24 mouse cellular contexts compared by ENCODE assay signal in genomic region chr13:56066904-56067303, GRCm38 (mm10).
A peak's percentile ranks its signal among the peaks of the same experiment; 100 is the strongest.
DNase-seq lines count a peak whose midpoint lies in the region; ATAC-seq lines count a peak whose summit lies in the region.
"Had no signal": no experiment of that assay in that cellular context is flagged by ENCODE, and none has a peak within 500 bp of the region (broad histone marks: within the 10 kb centered on the region; RNA-seq: fewer than 3 reads in every experiment).

No protein-coding gene starts in this region.

- no peaks in the 10 kb centered on the region for H3K4me1 ChIP-seq in heart, embryonic 15.5 days (replicated peaks)
- H3K4me1 ChIP-seq in embryonic facial prominence, embryonic 13.5 days, result peaks cover 4% of the 10 kb centered on the region; the same call in 1 of the 2 replicates
- peaks cover 77% of the 10 kb centered on the region for H3K4me1 ChIP-seq in limb, embryonic 12.5 days (replicated peaks)

- H3K9ac ChIP-seq in heart, embryonic 15.5 days, result peak overlapping the region; percentile 4; the same call in 1 of the 2 replicates
- 0 out of 2 replicates have a peak overlapping the region, but pooled peaks have one; percentile 7 for H3K9ac ChIP-seq in embryonic facial prominence, embryonic 13.5 days
- H3K9ac ChIP-seq in limb, embryonic 12.5 days (replicated peaks), result no peak overlapping the region
- H3K9ac ChIP-seq: embryonic facial prominence, embryonic 15.5 days; intestine, embryonic 15.5 days had no signal

- H3K27me3 ChIP-seq in heart, embryonic 15.5 days, result peaks cover 3% of the 10 kb centered on the region; the same call in 1 of the 2 replicates
- H3K27me3 ChIP-seq in embryonic facial prominence, embryonic 13.5 days, result no peaks in the 10 kb centered on the region
- peaks cover 13% of the 10 kb centered on the region; the same call in 1 of the 2 replicates for H3K27me3 ChIP-seq in limb, embryonic 12.5 days
- H3K27me3 ChIP-seq: CH12.LX; hindbrain, embryonic 12.5 days; Patski had no signal

- no peak overlapping the region for H3K4me2 ChIP-seq in heart, embryonic 15.5 days
- H3K4me2 ChIP-seq in embryonic facial prominence, embryonic 13.5 days, result no peak overlapping the region
- H3K4me2 ChIP-seq in limb, embryonic 12.5 days, result no peak overlapping the region
- H3K4me2 ChIP-seq: embryonic facial prominence, embryonic 15.5 days; hindbrain, embryonic 12.5 days; intestine, embryonic 15.5 days had no signal

- H3K27ac ChIP-seq in heart, embryonic 15.5 days, result no peak overlapping the region
- H3K27ac ChIP-seq in embryonic facial prominence, embryonic 13.5 days, result no peak overlapping the region
- peak overlapping the region; percentile 91 for H3K27ac ChIP-seq in limb, embryonic 12.5 days
- H3K27ac ChIP-seq: embryonic facial prominence, embryonic 15.5 days; gastrocnemius, adult 2 months; heart, embryonic 10.5 days; hindbrain, embryonic 12.5 days; hindbrain, postnatal 0 days; intestine, embryonic 15.5 days had no signal

- ATAC-seq in heart, embryonic 15.5 days (replicated peaks; ENCODE audit: insufficient number of reproducible peaks, insufficient read depth, low FRiP score, low read depth), result no peak
- peak; percentile 61 for ATAC-seq in common myeloid progenitor, adult 5-6 weeks (replicated peaks; ENCODE audit: low read depth, poor library complexity, severe bottlenecking)
- no peak for ATAC-seq in embryonic facial prominence, embryonic 13.5 days (ENCODE audit: insufficient number of reproducible peaks, insufficient read depth, low FRiP score, low TSS enrichment, low read depth)
- no peak for ATAC-seq in limb, embryonic 12.5 days (ENCODE audit: insufficient number of reproducible peaks, insufficient read depth, low FRiP score, low TSS enrichment, low read depth)
- ATAC-seq: activated CD4-positive, CD25-positive, alpha-beta regulatory T cell, adult 4 months; hindbrain, postnatal 0 days; intestine, embryonic 15.5 days; Patski had no signal

- peaks cover 5% of the 10 kb centered on the region; the same call in 1 of the 2 replicates for H3K36me3 ChIP-seq in heart, embryonic 15.5 days
- H3K36me3 ChIP-seq in embryonic facial prominence, embryonic 13.5 days, result peaks cover 11% of the 10 kb centered on the region; the same call in 1 of the 2 replicates
- peaks cover 17% of the 10 kb centered on the region for H3K36me3 ChIP-seq in limb, embryonic 12.5 days
- H3K36me3 ChIP-seq: intestine, embryonic 15.5 days had no signal

- DNase-seq in heart, postnatal 36 days, result no peak
- no peak for DNase-seq in left cerebral cortex, postnatal 4 days
- DNase-seq in retina, embryonic 14.5 days (ENCODE audit: low spot score), result no peak
- DNase-seq: adrenal gland, postnatal 14 days; cerebellum, adult 11-12 months; cerebellum, adult 9-10 months; cerebellum, postnatal 25 days; gastrocnemius, adult 2 months; gastrocnemius, postnatal 25 days; heart, adult 18-20 months; heart, postnatal 14 days had no signal

- 70% methylated on average over 2 of the region's 2 CpGs for whole genome bisulfite sequencing in heart, embryonic 15.5 days
- WGBS in embryonic facial prominence, embryonic 13.5 days, result 85% methylated on average over 2 of the region's 2 CpGs
- WGBS in limb, embryonic 12.5 days, result 87% methylated on average over 2 of the region's 2 CpGs

- H3K9me3 ChIP-seq in heart, embryonic 15.5 days (replicated peaks), result no peaks in the 10 kb centered on the region
- no peaks in the 10 kb centered on the region for H3K9me3 ChIP-seq in embryonic facial prominence, embryonic 13.5 days
- H3K9me3 ChIP-seq in limb, embryonic 12.5 days, result no peaks in the 10 kb centered on the region
- H3K9me3 ChIP-seq: embryonic facial prominence, embryonic 15.5 days; heart, embryonic 10.5 days; hindbrain, embryonic 12.5 days; intestine, embryonic 15.5 days had no signal

- intact Hi-C loops in heart, postnatal 36 days (cut with DNase I), result no loop called here
- intact Hi-C loops in left cerebral cortex, postnatal 4 days (cut with DNase I), result no loop called here

- H3K4me3 ChIP-seq in heart, embryonic 15.5 days, result no peak overlapping the region
- H3K4me3 ChIP-seq in embryonic facial prominence, embryonic 13.5 days, result no peak overlapping the region
- no peak overlapping the region for H3K4me3 ChIP-seq in limb, embryonic 12.5 days (replicated peaks)
- H3K4me3 ChIP-seq: embryonic facial prominence, embryonic 15.5 days; erythroblast, embryonic 14.5 days; gastrocnemius, adult 2 months; heart, embryonic 10.5 days; hindbrain, embryonic 12.5 days; intestine, embryonic 15.5 days had no signal
